Mouse (Mus musculus) spleen, adult 2 months (tissue): ENCODE data around the gene Fan1.

ENCODE experiments used
- CTCF ChIP-seq: fragments of 200-500 bp; IDR thresholded peaks from 2 replicates; pipeline ENCODE4 v1.5.1; 2011; ENCODE audit warnings: mild to moderate bottlenecking, inconsistent platforms; ENCODE audit not compliant: insufficient read depth, insufficient read length, insufficient replicate concordance; ENCODE audit errors: extremely low read depth
- POLR2A ChIP-seq: fragments of 200-500 bp; IDR thresholded peaks from 2 replicates; pipeline ENCODE4 v1.6.1; 2011; ENCODE audit warnings: low read depth, low read length, inconsistent platforms

GRCm38 (mm10) chr7:64310241-64310640, 63.7 kb downstream of the Fan1 start:
- TF ChIP-seq CTCF (no peak), POLR2A (no peak)
